Mouse (Mus musculus) testis, adult 2 months (tissue): ENCODE measurements at regions not wholly inside any gene's neighbourhood (a gene's known extent, or its start where the extent isn't known, plus 50 kb on each side); places are given as distances from the start of the nearest gene placed in this dataset.

ENCODE experiments used
- CTCF ChIP-seq: fragments of 200-500 bp; IDR thresholded peaks from 2 replicates; pipeline ENCODE4 v1.5.1; 2012; ENCODE audit warnings: low read depth, mild to moderate bottlenecking, inconsistent platforms, low read length, moderate library complexity; ENCODE audit not compliant: control insufficient read depth, insufficient read depth, insufficient replicate concordance
- POLR2A ChIP-seq: fragments of 200-500 bp; IDR thresholded peaks from 2 replicates; pipeline ENCODE4 v1.6.1; 2012; ENCODE audit warnings: low read depth, mild to moderate bottlenecking, inconsistent platforms, low read length, moderate library complexity; ENCODE audit not compliant: control insufficient read depth

- TF ChIP-seq CTCF, result no peak
- TF ChIP-seq POLR2A, result no peak
Measured at GRCm38 (mm10) chr13:107730976-107731375, 313.3 kb upstream of the Smim15 start.
